Mouse (Mus musculus): Measurements from ENCODE around the gene Fhit. TPM values are rescaled to one million over a fixed set of nuclear protein-coding genes. Genes with fewer than 3 reads are reported as not detected.

Fhit gene
- polyA plus RNA-seq, 1 experiment from 2014 or later, result 4.6 TPM

- no peak overlapping the region for H3K4me2 ChIP-seq (replicated peaks)
- H3K9ac ChIP-seq, result no peak overlapping the region
- no peaks in the 10 kb centered on the region for H3K27me3 ChIP-seq (replicated peaks)
- H3K4me3 ChIP-seq, result no peak overlapping the region
- 86% methylated on average over 4 of the region's 4 CpGs for WGBS
- no peaks in the 10 kb centered on the region for H3K4me1 ChIP-seq
- no peak for ATAC-seq (ENCODE audit: low FRiP score, low read depth)
- H3K27ac ChIP-seq, result no peak overlapping the region
- no peaks in the 10 kb centered on the region for H3K9me3 ChIP-seq
- H3K36me3 ChIP-seq, result no peaks in the 10 kb centered on the region
Observed at GRCm38 (mm10) chr14:9751341-9751740, 1410.5 kb downstream of the Fhit start.

GRCm38 (mm10) chr14:9748709-9749108 lies 1413.1 kb downstream of the Fhit start:
- WGBS, result 87% methylated on average over 1 of the region's 1 CpGs
- H3K4me2 ChIP-seq (replicated peaks), result no peak overlapping the region
- no peaks in the 10 kb centered on the region for H3K4me1 ChIP-seq
- no peak for ATAC-seq (ENCODE audit: low FRiP score, low read depth)
- no peak overlapping the region for H3K9ac ChIP-seq
- H3K27ac ChIP-seq, result no peak overlapping the region
- no peaks in the 10 kb centered on the region for H3K27me3 ChIP-seq (replicated peaks)
- no peaks in the 10 kb centered on the region for H3K36me3 ChIP-seq
- H3K9me3 ChIP-seq, result no peaks in the 10 kb centered on the region
- H3K4me3 ChIP-seq, result no peak overlapping the region

GRCm38 (mm10) chr14:9721917-9722472 lies 1439.8 kb downstream of the Fhit start:
- H3K4me2 ChIP-seq (replicated peaks), result no peak overlapping the region
- no peak overlapping the region for H3K4me3 ChIP-seq
- WGBS, result 41% methylated on average over 2 of the region's 2 CpGs
- ATAC-seq (ENCODE audit: low FRiP score, low read depth), result peak; percentile 84
- no peak overlapping the region for H3K9ac ChIP-seq
- no peak overlapping the region for H3K27ac ChIP-seq
- no peaks in the 10 kb centered on the region for H3K4me1 ChIP-seq
- H3K27me3 ChIP-seq (replicated peaks), result no peaks in the 10 kb centered on the region
- H3K9me3 ChIP-seq, result 0 out of 2 replicates have a peak, but pooled peaks cover 5% of the 10 kb centered on the region
- H3K36me3 ChIP-seq, result no peaks in the 10 kb centered on the region

GRCm38 (mm10) chr14:9698621-9699020 lies 1463.2 kb downstream of the Fhit start:
- H3K9me3 ChIP-seq, result no peaks in the 10 kb centered on the region
- H3K36me3 ChIP-seq, result no peaks in the 10 kb centered on the region
- H3K4me1 ChIP-seq, result peaks cover 3% of the 10 kb centered on the region; the same call in 1 of the 2 replicates
- H3K9ac ChIP-seq, result no peak overlapping the region
- H3K27ac ChIP-seq, result no peak overlapping the region
- no peak overlapping the region for H3K4me3 ChIP-seq
- ATAC-seq (ENCODE audit: low FRiP score, low read depth), result no peak
- WGBS, result 88% methylated on average over 1 of the region's 1 CpGs
- no peak overlapping the region for H3K4me2 ChIP-seq (replicated peaks)
- no peaks in the 10 kb centered on the region for H3K27me3 ChIP-seq (replicated peaks)

- no peak overlapping the region for H3K4me3 ChIP-seq
- 86% methylated on average over 3 of the region's 3 CpGs for WGBS
- no peaks in the 10 kb centered on the region for H3K9me3 ChIP-seq
- ATAC-seq (ENCODE audit: low FRiP score, low read depth), result no peak
- no peak overlapping the region for H3K4me2 ChIP-seq (replicated peaks)
- H3K27me3 ChIP-seq (replicated peaks), result no peaks in the 10 kb centered on the region
- no peaks in the 10 kb centered on the region for H3K36me3 ChIP-seq
- no peak overlapping the region for H3K9ac ChIP-seq
- peaks cover 3% of the 10 kb centered on the region; the same call in 1 of the 2 replicates for H3K4me1 ChIP-seq
- no peak overlapping the region for H3K27ac ChIP-seq
Observed at GRCm38 (mm10) chr14:9697101-9697500, 1464.7 kb downstream of the Fhit start.

GRCm38 (mm10) chr14:9696004-9696403 lies 1465.8 kb downstream of the Fhit start:
- Histone ChIP-seq H3K4me1 (peaks cover 3% of the 10 kb centered on the region; the same call in 1 of the 2 replicates), H3K9ac (no peak overlapping the region), H3K4me2 (replicated peaks) (no peak overlapping the region), H3K9me3 (no peaks in the 10 kb centered on the region), H3K36me3 (no peaks in the 10 kb centered on the region), H3K27me3 (replicated peaks) (no peaks in the 10 kb centered on the region), H3K27ac (no peak overlapping the region), H3K4me3 (no peak overlapping the region)
- no peak for ATAC-seq (ENCODE audit: low FRiP score, low read depth)
- 39% methylated on average over 4 of the region's 4 CpGs for WGBS

- H3K9ac ChIP-seq, result no peak overlapping the region
- H3K4me3 ChIP-seq, result no peak overlapping the region
- H3K9me3 ChIP-seq, result no peaks in the 10 kb centered on the region
- no peak overlapping the region for H3K4me2 ChIP-seq (replicated peaks)
- H3K27ac ChIP-seq, result no peak overlapping the region
- WGBS, result 34% methylated on average over 4 of the region's 4 CpGs
- no peaks in the 10 kb centered on the region for H3K27me3 ChIP-seq (replicated peaks)
- peaks cover 3% of the 10 kb centered on the region; the same call in 1 of the 2 replicates for H3K4me1 ChIP-seq
- ATAC-seq (ENCODE audit: low FRiP score, low read depth), result no peak
- no peaks in the 10 kb centered on the region for H3K36me3 ChIP-seq
Observed at GRCm38 (mm10) chr14:9695217-9695690, 1466.6 kb downstream of the Fhit start.

GRCm38 (mm10) chr14:9688664-9689257 lies 1473.1 kb downstream of the Fhit start:
- WGBS, result 86% methylated on average over 2 of the region's 2 CpGs

GRCm38 (mm10) chr14:9684362-9684761 lies 1477.5 kb downstream of the Fhit start:
- no peak overlapping the region for H3K4me2 ChIP-seq (replicated peaks)
- WGBS, result 37% methylated on average over 1 of the region's 1 CpGs
- H3K36me3 ChIP-seq, result no peaks in the 10 kb centered on the region
- H3K4me1 ChIP-seq, result no peaks in the 10 kb centered on the region
- no peak overlapping the region for H3K9ac ChIP-seq
- no peak overlapping the region for H3K27ac ChIP-seq
- no peak for ATAC-seq (ENCODE audit: low FRiP score, low read depth)
- H3K27me3 ChIP-seq (replicated peaks), result no peaks in the 10 kb centered on the region
- no peak overlapping the region for H3K4me3 ChIP-seq
- no peaks in the 10 kb centered on the region for H3K9me3 ChIP-seq

More at GRCm38 (mm10) chr14:9688664-9689257, 1473.1 kb downstream of the Fhit start:
- no peaks in the 10 kb centered on the region for H3K36me3 ChIP-seq
- ATAC-seq (ENCODE audit: low FRiP score, low read depth), result no peak
- no peaks in the 10 kb centered on the region for H3K4me1 ChIP-seq
- H3K9ac ChIP-seq, result no peak overlapping the region
- H3K27ac ChIP-seq, result no peak overlapping the region
- H3K4me3 ChIP-seq, result no peak overlapping the region
- H3K9me3 ChIP-seq, result no peaks in the 10 kb centered on the region
- H3K27me3 ChIP-seq (replicated peaks), result no peaks in the 10 kb centered on the region
- no peak overlapping the region for H3K4me2 ChIP-seq (replicated peaks)

GRCm38 (mm10) chr14:9672728-9673127 lies 1489.1 kb downstream of the Fhit start:
- Histone ChIP-seq H3K4me2 (replicated peaks) (no peak overlapping the region), H3K9ac (no peak overlapping the region), H3K27ac (no peak overlapping the region), H3K27me3 (replicated peaks) (no peaks in the 10 kb centered on the region), H3K4me3 (no peak overlapping the region), H3K4me1 (no peaks in the 10 kb centered on the region), H3K9me3 (no peaks in the 10 kb centered on the region), H3K36me3 (no peaks in the 10 kb centered on the region)
- ATAC-seq (ENCODE audit: low FRiP score, low read depth), result no peak
- 77% methylated on average over 1 of the region's 1 CpGs for WGBS

- ATAC-seq (ENCODE audit: low FRiP score, low read depth), result no peak
- no peaks in the 10 kb centered on the region for H3K4me1 ChIP-seq
Observed at GRCm38 (mm10) chr14:9671776-9672175, 1490.1 kb downstream of the Fhit start.

GRCm38 (mm10) chr14:9669766-9670165 lies 1492.1 kb downstream of the Fhit start:
- no peaks in the 10 kb centered on the region for H3K9me3 ChIP-seq
- H3K4me1 ChIP-seq, result no peaks in the 10 kb centered on the region
- no peaks in the 10 kb centered on the region for H3K27me3 ChIP-seq (replicated peaks)
- no peak overlapping the region for H3K4me2 ChIP-seq (replicated peaks)
- no peak overlapping the region for H3K27ac ChIP-seq
- no peak overlapping the region for H3K9ac ChIP-seq
- 78% methylated on average over 1 of the region's 1 CpGs for WGBS
- H3K36me3 ChIP-seq, result no peaks in the 10 kb centered on the region
- no peak overlapping the region for H3K4me3 ChIP-seq
- no peak for ATAC-seq (ENCODE audit: low FRiP score, low read depth)

More at GRCm38 (mm10) chr14:9671776-9672175, 1490.1 kb downstream of the Fhit start:
- H3K4me3 ChIP-seq, result no peak overlapping the region
- H3K27me3 ChIP-seq (replicated peaks), result no peaks in the 10 kb centered on the region
- H3K9me3 ChIP-seq, result no peaks in the 10 kb centered on the region
- no peak overlapping the region for H3K27ac ChIP-seq
- WGBS, result 57% methylated on average over 3 of the region's 3 CpGs
- no peak overlapping the region for H3K9ac ChIP-seq
- no peaks in the 10 kb centered on the region for H3K36me3 ChIP-seq
- no peak overlapping the region for H3K4me2 ChIP-seq (replicated peaks)

GRCm38 (mm10) chr14:9658445-9658844 lies 1503.4 kb downstream of the Fhit start:
- Histone ChIP-seq H3K27ac (no peak overlapping the region), H3K4me3 (no peak overlapping the region), H3K36me3 (no peaks in the 10 kb centered on the region), H3K27me3 (replicated peaks) (no peaks in the 10 kb centered on the region), H3K4me2 (replicated peaks) (no peak overlapping the region), H3K4me1 (no peaks in the 10 kb centered on the region), H3K9me3 (no peaks in the 10 kb centered on the region), H3K9ac (no peak overlapping the region)
- no peak for ATAC-seq (ENCODE audit: low FRiP score, low read depth)
- WGBS, result 61% methylated on average over 1 of the region's 1 CpGs
